Mouse (Mus musculus) frontal cortex, postnatal 25 days (tissue): Measurements from ENCODE around the gene Tmem274.
"Not testable (repeated sequence)": the region's sequence is repeated elsewhere in the genome, so short reads cannot be mapped to it uniquely, and the experiment has no call there.

Source experiments
- DNase-seq, 2 experiments: peaks; one replicate each; pipeline ENCODE4 v3.0.0; 2022; ENCODE audit warnings: low spot score in 2 of 2

Gene Tmem274

DNA sequence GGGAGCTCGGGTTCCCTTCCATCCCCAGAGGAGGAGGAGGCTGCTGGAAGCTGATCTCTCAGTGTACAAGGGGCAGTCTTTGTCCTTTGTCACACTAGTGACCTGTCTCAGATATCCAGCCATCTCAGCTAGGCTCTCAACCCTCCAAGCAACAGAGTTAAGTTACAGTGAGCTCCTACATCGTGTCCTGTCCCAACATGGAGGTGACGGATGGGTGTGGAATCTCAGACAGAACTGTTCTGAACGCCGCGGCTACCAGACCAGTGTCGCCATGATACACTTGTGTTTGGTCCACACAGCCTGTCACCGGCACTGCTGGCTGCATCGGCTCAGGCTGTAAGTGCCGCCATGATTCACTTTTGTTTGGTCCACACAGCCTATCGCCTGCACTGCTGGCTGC, at the start of gene Tmem274:
TSS of gene Tmem274 (plus strand) at position 301 of the 400 bp plus-strand sequence.
- DNase-seq: no peak

DNA sequence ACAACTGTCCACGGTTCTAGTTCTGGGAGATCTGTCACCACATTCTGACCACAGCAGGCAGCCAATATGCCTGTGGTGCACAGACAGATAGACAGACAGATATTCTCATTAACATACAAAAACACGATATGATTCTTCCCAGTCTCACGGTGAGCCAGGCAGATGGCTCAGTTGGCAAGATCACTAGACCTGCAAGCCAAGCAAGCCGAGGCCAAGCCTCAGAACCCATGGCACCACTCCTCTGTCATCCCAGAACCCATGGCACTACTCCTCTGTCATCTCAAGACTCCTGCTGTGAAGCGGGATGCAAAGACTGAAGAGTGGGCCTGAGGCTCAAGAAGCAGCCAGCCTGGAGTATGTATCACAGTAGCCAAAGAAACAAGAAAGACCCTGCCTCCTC, 47.6 kb upstream of the Tmem274 start:
- DNase-seq: no peak

DNA sequence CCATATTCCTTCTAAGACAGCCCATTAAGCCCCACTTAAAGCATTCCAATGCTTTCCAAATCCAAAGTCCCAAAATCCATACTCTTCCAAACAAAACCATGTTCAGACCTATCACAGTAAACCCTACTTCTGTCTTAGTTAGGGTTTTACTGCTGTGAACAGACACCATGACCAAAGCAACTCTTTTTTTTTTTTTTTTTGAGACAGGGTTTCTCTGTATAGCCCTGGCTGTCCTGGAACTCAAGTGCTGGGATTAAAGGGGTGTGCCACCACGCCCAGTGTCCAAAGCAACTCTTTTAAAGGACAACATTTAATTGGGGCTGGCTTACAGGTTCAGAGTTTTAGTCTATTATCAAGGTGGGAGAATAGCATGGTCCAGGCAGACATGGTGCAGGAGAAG, 45.3 kb upstream of the Tmem274 start:
- not testable (repeated sequence) for DNase-seq

DNA sequence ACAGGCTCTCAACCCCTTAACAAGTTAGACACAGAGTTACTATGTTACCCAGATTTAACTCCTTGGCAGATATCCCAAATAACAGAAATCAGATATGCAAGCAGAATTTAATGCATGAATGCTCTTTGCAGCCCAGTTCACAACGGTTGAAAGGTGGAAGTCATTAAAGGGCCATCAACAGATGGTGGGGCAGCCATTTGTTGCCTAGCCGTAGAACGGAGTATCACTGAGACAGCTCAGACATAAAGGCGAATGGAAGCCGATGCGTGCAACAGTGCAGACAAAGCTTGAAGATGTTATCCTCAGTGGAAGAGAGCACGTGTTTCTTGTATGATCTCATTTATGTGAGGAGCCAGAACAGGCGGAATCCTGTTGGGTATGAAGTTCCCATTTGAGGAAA, 36.6 kb upstream of the Tmem274 start:
- no peak for DNase-seq

DNA sequence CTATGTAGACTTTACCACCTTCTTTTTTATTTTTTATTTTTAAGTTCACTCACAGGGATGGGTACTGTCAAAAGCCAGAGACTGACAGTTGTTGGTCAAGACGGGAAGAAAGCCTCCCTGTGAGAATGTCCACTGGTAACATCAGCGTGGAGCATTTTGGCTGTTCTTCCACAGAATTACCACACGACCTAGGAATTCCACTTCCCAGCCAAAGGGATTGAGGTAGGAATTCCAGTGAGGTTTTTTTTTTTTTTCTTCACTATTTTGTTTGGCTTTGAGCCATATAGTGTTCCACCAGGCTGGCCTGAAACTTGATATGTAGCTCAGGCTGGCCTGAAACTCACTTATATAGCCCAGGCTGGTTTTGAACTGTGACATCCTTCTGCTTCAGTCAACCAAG, 34.7 kb upstream of the Tmem274 start:
- no peak for DNase-seq

DNA sequence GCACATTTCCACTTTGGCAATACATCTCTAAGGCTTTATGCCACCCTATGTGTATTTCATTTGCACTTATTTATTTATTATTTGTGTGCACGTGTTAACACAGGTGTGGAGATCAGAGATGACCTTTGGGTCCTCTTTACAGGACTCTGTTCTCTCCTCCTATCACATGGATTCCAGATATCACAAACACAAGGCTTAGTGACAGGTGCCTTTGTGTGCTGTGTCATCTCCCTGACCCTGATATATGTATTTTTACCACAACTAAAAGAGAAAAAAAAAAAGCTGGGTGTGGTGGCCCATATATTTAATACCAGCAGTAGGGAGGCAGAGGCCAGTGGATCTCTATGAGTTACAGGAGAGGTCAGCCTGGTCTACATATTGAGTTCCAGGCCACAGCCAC, 32.7 kb upstream of the Tmem274 start:
- DNase-seq: no peak

DNA sequence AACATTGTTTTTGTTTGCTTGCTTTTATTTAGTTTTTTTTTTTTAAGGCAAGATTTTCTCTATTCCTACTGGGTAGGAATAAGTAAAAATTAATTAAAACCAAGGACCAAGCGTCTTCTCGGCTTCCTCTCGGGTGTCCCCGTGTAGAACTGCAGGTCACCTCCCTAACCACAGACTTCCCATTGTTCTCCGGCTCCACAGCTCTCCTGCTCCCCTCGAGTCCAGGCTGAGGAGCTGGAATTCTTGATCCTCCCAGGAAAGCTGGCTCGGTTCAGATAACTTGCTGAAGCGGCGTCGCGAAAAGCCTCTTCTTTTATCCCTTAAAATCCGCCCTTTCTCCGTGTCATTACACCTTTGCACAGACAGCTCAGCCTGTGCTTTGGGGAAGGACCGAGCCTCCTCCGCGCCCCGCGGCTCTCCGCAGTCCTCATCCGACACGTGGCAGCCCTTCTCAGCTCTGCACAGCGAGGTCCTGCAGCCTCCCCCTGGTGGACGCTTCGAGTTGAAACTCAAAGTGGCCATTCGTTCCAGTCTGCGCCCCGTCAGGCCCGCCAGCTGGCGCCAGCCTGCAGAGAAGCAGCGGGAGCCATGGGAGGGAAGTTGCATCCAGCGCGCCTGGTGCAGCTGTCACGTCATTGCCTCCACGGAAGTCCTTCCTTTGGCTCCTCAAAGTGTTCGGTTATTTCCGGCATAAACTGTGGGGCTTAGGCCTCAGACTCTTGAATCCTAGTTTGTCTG, 32.0 kb upstream of the Tmem274 start:
- DNase-seq: peak; percentile 59 to 79

DNA sequence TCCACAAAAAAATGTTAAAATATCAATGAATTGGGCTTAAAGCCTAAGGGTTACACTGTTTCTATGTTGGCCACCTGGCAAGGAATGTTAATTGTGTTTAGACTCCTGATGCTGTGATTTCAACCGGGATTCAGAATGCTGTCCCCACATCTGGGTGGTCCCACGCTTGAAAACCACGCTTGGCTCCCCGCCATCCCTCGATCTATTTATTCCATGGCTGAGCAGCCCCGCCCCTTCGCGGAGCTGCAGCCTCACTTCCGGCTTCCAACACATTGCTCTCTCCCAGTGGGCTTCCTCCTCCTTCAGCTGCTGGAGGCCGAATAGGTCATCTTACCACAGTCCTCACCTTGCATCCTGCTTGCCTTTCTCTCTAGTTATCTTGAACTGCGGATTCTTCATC, 31.3 kb upstream of the Tmem274 start:
- peak in 1 of 2 experiments; percentile 14 for DNase-seq

DNA sequence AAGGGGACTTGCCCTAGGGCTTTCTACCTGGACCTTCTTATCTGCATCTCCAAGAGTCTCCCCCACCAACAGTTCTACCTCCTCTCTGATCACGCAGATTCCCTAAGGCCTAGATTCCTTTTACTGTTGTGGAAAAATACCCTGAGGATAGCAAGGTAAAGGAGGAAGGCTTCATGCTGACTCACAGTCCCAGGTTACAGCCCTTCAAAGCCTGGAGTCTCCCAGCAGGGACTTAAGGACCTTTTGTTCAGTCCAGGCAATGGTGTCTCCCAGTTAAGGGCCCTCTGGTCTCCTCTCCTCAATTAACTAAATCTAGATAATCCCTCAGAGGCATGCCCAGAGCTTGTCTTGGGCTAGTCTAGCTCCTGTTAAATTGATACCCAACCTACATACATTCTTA, 30.9 kb upstream of the Tmem274 start:
- no peak for DNase-seq

DNA sequence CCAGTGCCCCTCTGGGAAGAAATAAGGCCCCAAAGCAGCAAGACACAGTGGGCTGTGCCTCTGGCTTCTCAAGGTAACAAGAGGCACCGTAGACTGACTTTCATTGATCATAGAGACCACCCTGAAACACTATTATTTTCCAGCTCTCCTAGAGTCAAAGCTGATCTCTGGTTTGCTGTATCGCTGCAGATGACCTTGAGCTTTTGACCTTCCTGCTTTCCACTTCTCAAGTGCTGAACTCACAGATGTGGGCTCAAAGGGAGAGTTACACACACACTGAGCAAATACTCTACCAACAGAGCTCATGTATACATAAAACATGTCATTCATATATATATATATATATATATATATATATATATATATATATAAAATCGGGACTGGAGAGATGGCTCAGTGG, 26.5 kb upstream of the Tmem274 start:
- no peak for DNase-seq

DNA sequence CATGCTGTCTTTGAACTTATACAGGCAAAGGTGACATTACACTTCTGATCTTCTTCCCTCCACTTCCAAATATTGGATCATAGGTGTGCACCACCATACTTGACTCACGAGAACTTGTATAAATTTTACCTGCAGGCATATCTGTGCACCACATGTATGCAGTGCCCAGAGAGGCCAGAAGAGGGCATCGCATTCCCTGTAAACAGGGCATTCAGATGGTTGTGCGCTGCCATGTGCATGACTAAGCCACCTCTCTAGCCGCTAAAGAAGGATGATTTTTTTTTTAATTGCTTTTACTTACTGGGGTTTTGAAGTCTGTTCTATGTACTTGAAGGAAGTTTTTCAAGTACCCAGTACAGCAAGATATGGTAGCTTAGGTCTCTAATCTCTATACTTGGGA, 23.5 kb upstream of the Tmem274 start:
- DNase-seq: no peak

DNA sequence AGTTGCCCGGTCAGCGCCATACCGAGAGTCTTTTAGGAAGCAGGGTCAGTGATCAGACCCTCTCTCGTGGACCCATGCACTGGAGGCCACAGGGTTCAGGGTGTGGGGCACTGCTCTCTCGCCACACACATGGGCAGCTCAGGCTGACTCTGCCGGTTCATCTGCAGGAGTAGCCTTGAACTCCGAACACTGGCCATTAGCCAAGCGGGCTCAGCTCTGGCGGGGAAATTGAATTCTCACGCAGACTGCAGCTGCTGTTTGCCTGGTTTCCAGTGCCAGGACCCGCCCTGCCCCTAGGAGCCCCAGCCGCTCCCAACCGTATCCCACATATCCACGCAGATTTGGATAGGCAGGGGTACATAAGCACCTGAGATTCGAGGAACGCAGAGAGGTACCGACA, 22.9 kb upstream of the Tmem274 start:
- DNase-seq: no peak

DNA sequence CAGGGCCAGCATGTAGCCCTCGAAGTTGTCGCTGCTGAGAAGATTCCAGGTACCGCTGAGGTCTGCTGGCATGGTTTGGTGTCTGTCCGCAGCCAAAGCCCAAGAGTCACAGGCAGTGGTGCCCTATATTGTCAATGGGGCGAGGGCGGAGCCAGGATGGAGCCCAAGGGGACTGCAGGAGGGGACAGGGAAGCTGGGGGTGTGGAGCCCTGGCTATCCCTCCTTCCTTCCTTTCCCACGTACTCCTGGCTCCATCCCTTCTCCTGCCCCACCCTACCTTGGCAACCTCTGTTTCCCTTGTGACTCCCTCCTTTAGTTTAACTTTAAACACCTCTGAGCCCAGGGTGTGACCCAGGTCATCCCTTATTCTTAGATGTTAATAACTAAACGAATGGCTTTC, 22.3 kb upstream of the Tmem274 start, which contains the start of gene Rbp7:
TSS of gene Rbp7 (minus strand) at position 100 of the 400 bp plus-strand sequence.
- DNase-seq: no peak

DNA sequence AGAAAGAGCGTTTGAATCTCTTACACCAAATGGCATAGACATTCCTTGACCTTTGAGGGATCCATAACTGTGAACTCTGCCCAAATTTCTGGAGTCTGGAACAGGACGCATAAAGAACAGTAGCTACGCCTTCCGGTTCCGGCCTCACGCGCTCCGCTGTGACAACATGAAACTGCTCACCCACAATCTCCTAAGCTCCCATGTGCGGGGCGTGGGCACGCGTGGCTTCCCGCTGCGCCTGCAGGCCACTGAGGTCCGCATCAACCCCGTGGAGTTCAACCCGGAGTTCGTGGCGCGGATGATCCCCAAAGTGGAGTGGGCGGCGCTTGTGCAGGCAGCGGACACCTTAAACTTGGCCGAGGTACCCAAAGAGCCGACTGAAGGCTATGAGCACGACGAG, 20.0 kb upstream of the Tmem274 start:
- not testable (repeated sequence) for DNase-seq

DNA sequence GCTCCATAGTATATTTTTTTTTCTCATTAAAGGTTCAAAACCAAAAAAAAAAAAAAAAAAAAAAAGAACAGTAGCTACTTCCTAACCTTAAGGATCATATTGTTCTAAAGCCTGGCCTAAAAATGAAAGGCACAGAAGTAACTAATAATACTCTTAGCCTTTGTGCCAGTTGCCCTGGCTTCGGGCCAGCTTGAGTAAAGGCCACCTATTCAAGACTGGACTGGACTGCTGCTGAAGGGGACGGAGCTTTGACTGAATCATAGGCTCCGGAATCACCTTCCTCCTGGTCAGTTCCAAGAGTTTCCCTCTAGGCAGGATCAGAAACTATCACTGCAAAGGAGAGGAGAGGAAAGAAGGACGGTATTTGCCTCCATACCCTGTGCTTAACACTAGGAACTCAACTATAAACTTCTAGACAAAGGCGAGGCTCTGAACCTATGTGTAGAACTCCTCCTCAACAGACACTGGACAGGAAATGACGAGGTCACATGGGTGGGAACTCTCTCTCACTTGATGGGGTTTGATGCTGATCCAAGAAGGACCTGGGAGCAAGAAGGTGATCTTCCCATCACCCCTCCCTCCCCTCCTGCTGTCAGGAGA, 19.2 kb upstream of the Tmem274 start:
- DNase-seq: no peak

DNA sequence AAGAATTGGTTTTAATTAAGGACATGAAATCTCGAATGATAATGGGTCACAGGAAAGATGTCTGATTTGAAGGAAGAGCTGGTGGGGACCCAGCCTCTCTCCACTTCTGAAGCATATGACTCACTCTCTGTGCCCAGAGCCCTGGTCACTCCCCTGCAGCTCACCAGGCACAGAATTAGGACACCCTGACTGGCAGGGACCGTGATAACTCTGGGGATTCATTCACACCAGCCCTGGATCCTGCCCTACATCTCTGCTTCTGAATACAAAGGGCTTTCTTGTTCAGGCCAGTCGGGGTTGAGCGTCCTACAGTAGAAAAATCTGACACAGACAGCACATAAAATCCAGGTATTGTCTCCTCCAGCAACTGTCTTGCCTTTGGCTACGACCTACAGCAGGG, 18.7 kb upstream of the Tmem274 start:
- DNase-seq: no peak

DNA sequence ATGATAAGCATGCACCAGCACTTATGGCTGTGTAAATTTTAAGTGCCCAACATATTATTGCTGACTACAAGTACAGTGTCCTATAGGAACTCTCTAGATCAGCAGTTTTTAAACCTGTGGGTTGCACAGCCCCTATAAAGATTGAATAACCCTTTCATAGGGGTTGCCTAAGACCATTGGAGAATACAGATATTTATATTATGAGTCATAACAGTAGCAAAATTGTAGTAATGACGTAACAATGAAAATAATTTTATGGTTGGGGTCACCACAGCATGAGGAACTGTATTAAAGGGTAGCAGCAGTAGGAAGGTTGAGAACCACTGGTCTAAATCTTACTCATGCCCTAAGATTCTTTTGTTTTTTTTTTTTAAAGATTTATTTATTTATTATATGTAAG, 17.8 kb upstream of the Tmem274 start:
- no peak for DNase-seq

DNA sequence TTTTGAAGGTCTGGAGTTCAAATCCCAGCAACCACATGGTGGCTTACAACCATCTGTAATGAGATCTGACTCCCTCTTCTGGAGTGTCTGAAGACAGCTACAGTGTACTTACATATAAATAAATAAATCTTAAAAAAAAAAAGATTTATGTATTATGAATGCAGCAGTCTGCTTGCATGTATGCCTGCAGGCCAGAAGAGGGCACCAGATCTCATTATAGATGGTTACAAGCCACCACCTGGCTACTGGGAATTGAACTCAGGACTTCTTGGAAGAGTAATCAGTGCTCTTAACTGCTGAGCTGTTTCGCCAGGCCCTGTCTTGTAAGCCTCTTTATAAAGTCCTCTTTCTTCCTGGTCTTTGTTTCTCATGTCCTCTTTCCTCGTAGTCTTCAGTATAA, 16.7 kb upstream of the Tmem274 start:
- DNase-seq: not testable (repeated sequence)

DNA sequence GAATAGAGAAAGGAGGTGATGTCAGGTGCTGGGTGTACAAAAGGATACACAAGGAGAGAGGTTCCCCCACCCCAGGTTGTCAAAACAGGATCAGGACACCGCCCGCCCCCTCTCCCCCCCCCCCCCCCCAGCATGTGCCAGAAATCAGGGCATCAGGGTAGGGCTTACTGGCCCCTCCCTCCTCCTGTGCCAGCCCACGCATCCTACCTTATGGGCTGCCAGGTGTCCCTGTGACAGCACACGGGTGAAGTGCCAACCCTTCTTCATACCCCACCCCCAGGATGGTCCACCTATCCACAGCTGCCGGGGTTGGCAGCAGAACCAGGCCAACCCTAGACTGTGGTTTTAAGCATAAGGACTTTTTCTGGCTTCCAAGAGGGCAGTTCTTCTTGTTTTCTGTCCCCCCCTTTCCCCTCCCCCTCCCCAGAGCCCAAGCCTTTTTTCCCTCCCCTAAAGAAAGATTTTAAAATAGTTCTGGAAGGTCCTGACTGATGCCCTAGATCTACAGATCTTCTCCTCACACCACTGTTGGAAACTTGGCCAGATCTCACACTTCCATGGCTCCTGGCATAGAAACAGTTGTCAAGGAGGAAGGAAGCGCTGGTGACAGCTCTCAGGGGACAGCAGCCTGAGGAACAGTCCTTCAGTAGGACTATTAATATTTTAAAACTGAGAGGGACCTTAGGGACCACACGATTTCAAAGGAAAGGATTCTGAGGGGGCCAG, 15.4 kb upstream of the Tmem274 start:
- DNase-seq: no peak

DNA sequence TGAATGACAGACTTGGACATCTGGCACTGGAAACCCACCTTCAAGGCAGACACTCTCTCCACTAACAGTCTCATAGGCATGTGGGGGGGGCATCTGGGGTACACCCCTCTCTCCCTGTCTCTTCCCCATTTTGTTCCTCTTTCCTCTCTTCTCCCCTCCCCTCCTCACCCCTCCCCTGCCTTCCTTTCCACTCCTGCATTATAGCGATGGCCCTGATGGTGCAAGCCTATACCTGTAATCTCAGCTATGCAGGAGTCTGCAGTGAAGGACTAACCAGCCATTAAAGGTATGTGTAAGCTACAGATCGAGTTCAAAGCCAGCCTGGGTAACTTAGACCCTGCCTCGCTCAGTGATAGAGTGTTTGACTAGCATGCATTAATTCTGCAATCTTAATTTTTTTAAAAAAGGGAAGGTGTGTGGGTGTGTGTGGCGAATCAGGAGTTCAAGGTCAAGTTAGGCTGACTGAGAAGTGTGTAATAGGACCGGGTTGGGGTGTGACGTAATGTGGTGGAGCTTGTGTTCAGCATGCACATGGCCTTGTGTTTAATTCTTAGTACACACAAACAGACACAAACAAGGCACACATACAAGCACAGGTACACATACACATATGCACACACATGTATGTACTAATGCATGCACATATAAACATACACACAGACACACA, 14.7 kb upstream of the Tmem274 start:
- no peak for DNase-seq

DNA sequence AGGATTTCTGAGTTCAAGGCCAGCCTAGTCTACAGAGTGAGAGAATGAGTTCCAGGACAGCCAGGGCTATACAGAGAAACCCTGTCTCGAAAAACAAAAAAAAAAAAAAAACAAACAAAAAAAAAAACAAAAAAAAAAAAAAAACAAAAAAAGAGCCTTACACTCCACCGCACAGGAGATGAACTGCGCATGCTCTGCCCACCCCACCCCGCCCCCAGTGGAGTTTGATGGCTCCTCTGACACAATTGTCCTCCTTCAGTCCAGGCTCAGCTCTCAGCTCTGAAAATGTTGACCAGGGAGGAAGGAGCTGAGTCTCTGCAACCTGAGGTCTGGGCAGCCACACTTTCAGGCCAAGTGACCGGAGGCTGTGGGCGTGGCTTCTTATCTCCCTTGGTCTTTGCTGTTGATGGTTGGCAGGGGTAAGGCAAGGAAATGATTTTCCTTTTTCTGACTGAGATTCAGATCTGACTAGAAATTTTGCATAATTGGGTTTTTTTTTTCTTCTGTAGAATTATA, 13.7 kb upstream of the Tmem274 start:
- no peak for DNase-seq

DNA sequence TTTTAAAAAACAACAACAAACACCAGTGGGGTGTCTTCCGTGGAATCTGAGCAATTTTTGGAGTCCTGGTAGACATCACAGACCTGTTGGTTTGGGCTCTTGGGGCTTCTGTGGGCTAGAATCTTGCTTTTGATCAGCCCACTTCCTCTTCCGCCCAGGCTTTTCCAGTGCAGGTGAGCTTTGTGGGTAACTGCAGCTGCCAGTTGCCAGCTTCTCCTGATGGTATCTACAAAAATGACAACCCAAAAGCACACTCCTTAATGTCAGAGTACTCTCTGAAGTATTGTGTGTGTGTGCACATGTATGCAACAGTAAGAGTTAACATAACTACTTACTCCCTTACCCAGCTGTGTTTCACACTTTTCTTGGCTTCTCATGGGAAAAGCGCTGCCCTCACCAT, 7.6 kb upstream of the Tmem274 start:
- no peak for DNase-seq
